Mouse (Mus musculus) testis, adult 2 months (tissue): ENCODE measurements around the gene Col9a2.

Experiments used
- CTCF ChIP-seq: fragments of 200-500 bp; IDR thresholded peaks from 2 replicates; pipeline ENCODE4 v1.5.1; 2012; ENCODE audit warnings: low read depth, mild to moderate bottlenecking, inconsistent platforms, low read length, moderate library complexity; ENCODE audit not compliant: control insufficient read depth, insufficient read depth, insufficient replicate concordance
- POLR2A ChIP-seq: fragments of 200-500 bp; IDR thresholded peaks from 2 replicates; pipeline ENCODE4 v1.6.1; 2012; ENCODE audit warnings: low read depth, mild to moderate bottlenecking, inconsistent platforms, low read length, moderate library complexity; ENCODE audit not compliant: control insufficient read depth

DNA sequence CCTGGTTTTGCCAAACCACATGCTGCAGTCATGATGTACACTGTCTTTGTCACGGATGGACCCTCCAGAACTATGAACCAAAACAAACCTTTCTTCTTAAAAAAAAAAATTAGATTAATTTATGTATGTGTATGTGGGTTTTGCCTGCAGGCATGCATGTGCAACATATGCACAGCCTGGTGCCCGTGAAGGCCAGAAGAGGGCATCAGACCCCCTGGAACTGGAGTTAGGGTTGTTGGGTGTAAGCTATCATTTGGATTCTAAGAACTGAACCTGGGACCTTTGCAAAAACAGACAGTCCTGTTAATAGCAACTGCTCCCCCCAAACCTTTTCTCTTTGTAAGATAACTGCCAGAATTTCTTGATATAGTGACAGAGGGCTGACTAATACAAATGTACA, 38.1 kb upstream of the Col9a2 start:
- TF ChIP-seq POLR2A, result no peak
- TF ChIP-seq CTCF, result no peak
